In the genomic region with DNA sequence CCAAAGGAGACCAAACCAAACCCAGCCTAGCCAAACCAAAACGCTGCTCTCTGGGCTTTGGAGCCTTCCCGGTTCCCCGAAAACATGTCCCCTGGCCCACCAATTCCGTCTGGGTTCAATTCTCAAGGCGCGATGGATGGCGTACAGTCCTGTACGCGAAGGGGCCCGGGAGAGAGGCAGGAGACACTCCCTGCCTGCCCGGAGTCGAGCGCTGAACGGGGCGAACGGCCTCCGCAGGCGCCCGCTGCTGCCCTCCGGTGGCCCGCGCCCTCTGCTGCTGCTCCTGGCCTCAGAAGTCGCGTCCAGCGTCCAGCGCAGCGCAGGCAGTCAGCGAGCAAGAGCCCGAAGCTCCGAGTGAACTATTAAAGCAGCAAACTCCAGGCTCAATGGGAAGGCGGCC, we compare ENCODE assay signal across 9 mouse cellular contexts. TPM values are rescaled to one million over a fixed set of nuclear protein-coding genes. Genes with fewer than 3 reads are reported as not detected.
DNase-seq lines count a peak whose midpoint lies in the region; ATAC-seq and TF ChIP-seq lines count a peak whose summit lies in the region.
"Not testable (repeated sequence)": the region's sequence is repeated elsewhere in the genome, so short reads cannot be mapped to it uniquely, and the experiment has no call there.
"Had no signal": no experiment of that assay in that cellular context is flagged by ENCODE, and none has a peak within 500 bp of the region (broad histone marks: within the 10 kb centered on the region; RNA-seq: fewer than 3 reads in every experiment).

No protein-coding gene starts in this region.

- H3K9ac ChIP-seq in ES-Bruce4 (ENCODE audit: low read depth, poor library complexity, severe bottlenecking); embryonic facial prominence, embryonic 15.5 days; heart, embryonic 11.5 days (ENCODE audit: low read depth, low read length); hindbrain, embryonic 13.5 days; kidney, embryonic 16.5 days (replicated peaks; ENCODE audit: low read length); liver, embryonic 11.5 days (ENCODE audit: low read depth, low read length): not testable (repeated sequence)

- H3K36me3 ChIP-seq in ES-Bruce4 (ENCODE audit: control insufficient read depth, insufficient read depth, low read length, poor library complexity, severe bottlenecking); embryonic facial prominence, embryonic 15.5 days; heart, embryonic 11.5 days (ENCODE audit: control insufficient read depth, insufficient read depth, low read length); hindbrain, embryonic 13.5 days; kidney, embryonic 16.5 days (ENCODE audit: insufficient read depth, low read length); liver, embryonic 11.5 days (ENCODE audit: control insufficient read depth, insufficient read depth, low read length): not testable (repeated sequence)

- not testable (repeated sequence) for H3K27ac ChIP-seq in ES-Bruce4 (ENCODE audit: insufficient read depth, low read length); heart, embryonic 11.5 days (ENCODE audit: low read depth, low read length); hindbrain, embryonic 13.5 days; liver, embryonic 11.5 days (ENCODE audit: low read depth, low read length); olfactory bulb, adult 2 months (ENCODE audit: insufficient read depth, low read depth, low read length)
- H3K27ac ChIP-seq in embryonic facial prominence, embryonic 15.5 days (replicated peaks) = peak overlapping the region; percentile 68
- H3K27ac ChIP-seq in kidney, embryonic 16.5 days (ENCODE audit: low read length) = 0 out of 2 replicates have a peak overlapping the region, but pooled peaks have one; percentile 56

- WGBS in embryonic facial prominence, embryonic 15.5 days = 0% methylated on average over 3 of the region's 31 CpGs
- 0% methylated on average over 3 of the region's 31 CpGs for WGBS in heart, embryonic 11.5 days (ENCODE audit: insufficient replicate concordance)
- 0% methylated on average over 3 of the region's 31 CpGs for WGBS in hindbrain, embryonic 13.5 days
- 0% methylated on average over 1 of the region's 31 CpGs for WGBS in kidney, embryonic 16.5 days
- WGBS in liver, embryonic 11.5 days = under 1% methylated on average over 14 of the region's 31 CpGs
- WGBS in olfactory bulb, adult 2 months = 0% methylated on average over 11 of the region's 31 CpGs

- H3K9me3 ChIP-seq in ES-Bruce4 (replicated peaks; ENCODE audit: control insufficient read depth, insufficient read depth, low read length, poor library complexity, severe bottlenecking); embryonic facial prominence, embryonic 15.5 days (replicated peaks); heart, embryonic 11.5 days (replicated peaks; ENCODE audit: control insufficient read depth, low read length); hindbrain, embryonic 13.5 days; kidney, embryonic 16.5 days (ENCODE audit: low read length); liver, embryonic 11.5 days (ENCODE audit: control insufficient read depth, low read length): not testable (repeated sequence)

- TF ChIP-seq EP300 in ES-Bruce4 (IDR thresholded peaks at IDR 0.05; ENCODE audit: insufficient read depth, low read depth, low read length) = not testable (repeated sequence)

- DNase-seq in liver, embryonic 11.5 days (ENCODE audit: low spot score) = not testable (repeated sequence)
- DNase-seq in lung, postnatal 4 days = peak; percentile 39 to 74

- not testable (repeated sequence) for H3K27me3 ChIP-seq in ES-Bruce4 (ENCODE audit: control insufficient read depth, insufficient read depth, low read length, poor library complexity, severe bottlenecking); embryonic facial prominence, embryonic 15.5 days; heart, embryonic 11.5 days (ENCODE audit: control insufficient read depth, insufficient read depth, low read length); hindbrain, embryonic 13.5 days; kidney, embryonic 16.5 days (ENCODE audit: insufficient read depth, low read length); liver, embryonic 11.5 days (replicated peaks; ENCODE audit: control insufficient read depth, insufficient read depth, low read length)

- H3K4me1 ChIP-seq in ES-Bruce4 (ENCODE audit: control insufficient read depth, insufficient read depth, low read length); embryonic facial prominence, embryonic 15.5 days; heart, embryonic 11.5 days (ENCODE audit: control insufficient read depth, insufficient read depth, low read length); hindbrain, embryonic 13.5 days (replicated peaks); kidney, embryonic 16.5 days (ENCODE audit: insufficient read depth, low read length); liver, embryonic 11.5 days (replicated peaks; ENCODE audit: control insufficient read depth, insufficient read depth, low read length); olfactory bulb, adult 2 months (ENCODE audit: control insufficient read depth, insufficient read depth, low read length): not testable (repeated sequence)

- H3K4me3 ChIP-seq in ES-Bruce4 (ENCODE audit: low read depth, low read length) = peak overlapping the region; percentile 51
- peak overlapping the region; percentile 28 for H3K4me3 ChIP-seq in embryonic facial prominence, embryonic 15.5 days (replicated peaks)
- not testable (repeated sequence) for H3K4me3 ChIP-seq in heart, embryonic 11.5 days (ENCODE audit: low read depth, low read length); liver, embryonic 11.5 days (ENCODE audit: low read depth, low read length)
- peak overlapping the region; percentile 20 for H3K4me3 ChIP-seq in hindbrain, embryonic 13.5 days
- peak overlapping the region; percentile 22; the same call in 1 of the 2 replicates for H3K4me3 ChIP-seq in kidney, embryonic 16.5 days (ENCODE audit: low read length)
- peak overlapping the region; percentile 29; the same call in 1 of the 2 replicates for H3K4me3 ChIP-seq in olfactory bulb, adult 2 months (ENCODE audit: insufficient read depth, low read depth, low read length)

- not testable (repeated sequence) for TF ChIP-seq CTCF in ES-Bruce4 (IDR thresholded peaks at IDR 0.05; ENCODE audit: low read depth, low read length); olfactory bulb, adult 2 months (IDR thresholded peaks at IDR 0.05; ENCODE audit: insufficient read depth, low read depth, low read length)

- ATAC-seq in embryonic facial prominence, embryonic 15.5 days (ENCODE audit: insufficient number of reproducible peaks, low FRiP score, low TSS enrichment, low read depth); heart, embryonic 11.5 days (replicated peaks; ENCODE audit: insufficient number of reproducible peaks, low FRiP score, low TSS enrichment); hindbrain, embryonic 13.5 days (ENCODE audit: low FRiP score); kidney, embryonic 16.5 days (ENCODE audit: low FRiP score, low TSS enrichment); liver, embryonic 11.5 days (replicated peaks; ENCODE audit: low FRiP score): not testable (repeated sequence)

- not testable (repeated sequence) for TF ChIP-seq POLR2A in ES-Bruce4 (IDR thresholded peaks at IDR 0.05; ENCODE audit: insufficient read depth, low read length); olfactory bulb, adult 2 months (IDR thresholded peaks at IDR 0.05; ENCODE audit: insufficient read depth, low read depth, low read length)

- peak overlapping the region; percentile 39 for H3K4me2 ChIP-seq in embryonic facial prominence, embryonic 15.5 days (replicated peaks)
- H3K4me2 ChIP-seq in heart, embryonic 11.5 days = peak overlapping the region; percentile 49
- H3K4me2 ChIP-seq in hindbrain, embryonic 13.5 days = peak overlapping the region; percentile 39
- peak overlapping the region; percentile 42 for H3K4me2 ChIP-seq in kidney, embryonic 16.5 days (replicated peaks; ENCODE audit: low read depth, low read length)
- peak overlapping the region; percentile 47 for H3K4me2 ChIP-seq in liver, embryonic 11.5 days

RNA-seq across cellular contexts. Expression of a gene that starts 0.4 kb away (rescaled TPM):
- not detected in 2 replicates for polyA plus RNA-seq in ES-Bruce4 (2011; ENCODE audit: insufficient read depth, insufficient read length, low read depth, missing spikeins)
- 0.28 and 0.69 TPM in 2 replicates for polyA plus RNA-seq in embryonic facial prominence, embryonic 15.5 days (2015; fragmentation: Nextera tagmentation; extraction: Ambion mirVana)
- not detected in 2 replicates for polyA plus RNA-seq in heart, embryonic 11.5 days (2014; fragmentation: Nextera tagmentation; extraction: Ambion mirVana)
- polyA plus RNA-seq in hindbrain, embryonic 13.5 days (2015; fragmentation: Nextera tagmentation; extraction: Ambion mirVana) = not detected in 2 replicates
- 0.58 TPM in 1 of 2 replicates, not detected in the other for polyA plus RNA-seq in kidney, embryonic 16.5 days (2015; fragmentation: Nextera tagmentation; extraction: Ambion mirVana)
- polyA plus RNA-seq in liver, embryonic 11.5 days (2014; fragmentation: Nextera tagmentation; extraction: Ambion mirVana) = not detected in 2 replicates
- polyA plus RNA-seq in olfactory bulb, adult 2 months (2012; ENCODE audit: insufficient read depth, insufficient read length, low replicate concordance, missing spikeins) = not detected in 2 replicates
- polyA plus RNA-seq: G1E had no signal

RNA-seq across cellular contexts. Expression of a gene that starts 2.7 kb away (rescaled TPM):
- not detected in 2 replicates for polyA plus RNA-seq in ES-Bruce4 (2011; ENCODE audit: insufficient read depth, insufficient read length, low read depth, missing spikeins)
- polyA plus RNA-seq in embryonic facial prominence, embryonic 15.5 days (2015; fragmentation: Nextera tagmentation; extraction: Ambion mirVana) = not detected in 2 replicates
- polyA plus RNA-seq in heart, embryonic 11.5 days (2014; fragmentation: Nextera tagmentation; extraction: Ambion mirVana) = not detected in 2 replicates
- polyA plus RNA-seq in hindbrain, embryonic 13.5 days (2015; fragmentation: Nextera tagmentation; extraction: Ambion mirVana) = not detected in 2 replicates
- not detected in 2 replicates for polyA plus RNA-seq in kidney, embryonic 16.5 days (2015; fragmentation: Nextera tagmentation; extraction: Ambion mirVana)
- not detected in 2 replicates for polyA plus RNA-seq in liver, embryonic 11.5 days (2014; fragmentation: Nextera tagmentation; extraction: Ambion mirVana)
- not detected in 2 replicates for polyA plus RNA-seq in olfactory bulb, adult 2 months (2012; ENCODE audit: insufficient read depth, insufficient read length, low replicate concordance, missing spikeins)
- polyA plus RNA-seq: G1E had no signal

RNA-seq across cellular contexts. Expression of a gene that starts 3.2 kb away (rescaled TPM):
- polyA plus RNA-seq in ES-Bruce4 (2011; ENCODE audit: insufficient read depth, insufficient read length, low read depth, missing spikeins) = not detected in 2 replicates
- polyA plus RNA-seq in embryonic facial prominence, embryonic 15.5 days (2015; fragmentation: Nextera tagmentation; extraction: Ambion mirVana) = 1.0 TPM in 1 of 2 replicates, not detected in the other
- polyA plus RNA-seq in heart, embryonic 11.5 days (2014; fragmentation: Nextera tagmentation; extraction: Ambion mirVana) = not detected in 2 replicates
- polyA plus RNA-seq in hindbrain, embryonic 13.5 days (2015; fragmentation: Nextera tagmentation; extraction: Ambion mirVana) = not detected in 2 replicates
- 0.37 TPM in 1 of 2 replicates, not detected in the other for polyA plus RNA-seq in kidney, embryonic 16.5 days (2015; fragmentation: Nextera tagmentation; extraction: Ambion mirVana)
- not detected in 2 replicates for polyA plus RNA-seq in liver, embryonic 11.5 days (2014; fragmentation: Nextera tagmentation; extraction: Ambion mirVana)
- polyA plus RNA-seq in olfactory bulb, adult 2 months (2012; ENCODE audit: insufficient read depth, insufficient read length, low replicate concordance, missing spikeins) = not detected in 2 replicates
- polyA plus RNA-seq: G1E had no signal

RNA-seq across cellular contexts. Expression of a gene that starts 5.6 kb away (rescaled TPM):
- not detected in 2 replicates for polyA plus RNA-seq in ES-Bruce4 (2011; ENCODE audit: insufficient read depth, insufficient read length, low read depth, missing spikeins)
- polyA plus RNA-seq in embryonic facial prominence, embryonic 15.5 days (2015; fragmentation: Nextera tagmentation; extraction: Ambion mirVana) = not detected in 2 replicates
- polyA plus RNA-seq in heart, embryonic 11.5 days (2014; fragmentation: Nextera tagmentation; extraction: Ambion mirVana) = not detected in 2 replicates
- polyA plus RNA-seq in hindbrain, embryonic 13.5 days (2015; fragmentation: Nextera tagmentation; extraction: Ambion mirVana) = not detected in 2 replicates
- polyA plus RNA-seq in kidney, embryonic 16.5 days (2015; fragmentation: Nextera tagmentation; extraction: Ambion mirVana) = not detected in 2 replicates
- polyA plus RNA-seq in liver, embryonic 11.5 days (2014; fragmentation: Nextera tagmentation; extraction: Ambion mirVana) = not detected in 2 replicates
- not detected in 2 replicates for polyA plus RNA-seq in olfactory bulb, adult 2 months (2012; ENCODE audit: insufficient read depth, insufficient read length, low replicate concordance, missing spikeins)
- polyA plus RNA-seq: G1E had no signal

RNA-seq across cellular contexts. Expression of a gene that starts 6.1 kb away (rescaled TPM):
- not detected in 2 replicates for polyA plus RNA-seq in ES-Bruce4 (2011; ENCODE audit: insufficient read depth, insufficient read length, low read depth, missing spikeins)
- polyA plus RNA-seq in embryonic facial prominence, embryonic 15.5 days (2015; fragmentation: Nextera tagmentation; extraction: Ambion mirVana) = not detected in 2 replicates
- polyA plus RNA-seq in heart, embryonic 11.5 days (2014; fragmentation: Nextera tagmentation; extraction: Ambion mirVana) = not detected in 2 replicates
- not detected in 2 replicates for polyA plus RNA-seq in hindbrain, embryonic 13.5 days (2015; fragmentation: Nextera tagmentation; extraction: Ambion mirVana)
- not detected in 2 replicates for polyA plus RNA-seq in kidney, embryonic 16.5 days (2015; fragmentation: Nextera tagmentation; extraction: Ambion mirVana)
- polyA plus RNA-seq in liver, embryonic 11.5 days (2014; fragmentation: Nextera tagmentation; extraction: Ambion mirVana) = not detected in 2 replicates
- not detected in 2 replicates for polyA plus RNA-seq in olfactory bulb, adult 2 months (2012; ENCODE audit: insufficient read depth, insufficient read length, low replicate concordance, missing spikeins)
- polyA plus RNA-seq: G1E had no signal
